Mouse (Mus musculus): ENCODE results near the gene Olfr522. TPM values are rescaled to one million over a fixed set of nuclear protein-coding genes. Genes with fewer than 3 reads are reported as not detected.

Olfr522 gene
- polyA plus RNA-seq, 1 experiment, result not detected

- peak; percentile 33 for TF ChIP-seq GATA1 (IDR thresholded peaks at IDR 0.05; ENCODE audit: low read length)
Observed at GRCm38 (mm10) chr7:140134033-140134432, 30.5 kb downstream of the Olfr522 start.

- TF ChIP-seq GATA1 (IDR thresholded peaks at IDR 0.05; ENCODE audit: low read length), result no peak
Observed at GRCm38 (mm10) chr7:140127911-140128310, 36.7 kb downstream of the Olfr522 start.

DNA sequence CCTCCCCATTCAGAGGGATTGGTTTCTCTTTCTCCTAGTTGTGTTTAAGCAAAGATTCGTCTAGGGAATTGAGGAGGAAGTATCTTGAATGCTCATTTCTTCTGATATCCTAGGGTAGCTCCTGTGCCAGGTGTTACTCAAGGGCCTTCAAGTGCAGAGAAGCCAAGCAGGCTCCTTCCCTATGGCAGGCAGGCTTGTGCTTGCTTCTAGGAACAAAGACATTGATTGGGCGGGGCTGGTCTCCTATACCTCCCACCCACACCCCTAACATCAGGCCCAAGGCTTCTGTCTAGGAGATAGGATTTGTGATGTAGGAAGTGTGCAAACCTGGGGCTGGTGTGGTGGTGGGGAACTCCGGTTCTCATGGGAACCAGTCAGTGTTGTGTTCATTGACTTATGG is 37.6 kb downstream of the Olfr522 start:
- no peak for TF ChIP-seq GATA1 (IDR thresholded peaks at IDR 0.05; ENCODE audit: low read length)

GRCm38 (mm10) chr7:140126022-140126350 is 38.6 kb downstream of the Olfr522 start:
- TF ChIP-seq GATA1 (IDR thresholded peaks at IDR 0.05; ENCODE audit: low read length), result no peak

- no peak for TF ChIP-seq GATA1 (IDR thresholded peaks at IDR 0.05; ENCODE audit: low read length)
Observed at GRCm38 (mm10) chr7:140125278-140126021, 39.1 kb downstream of the Olfr522 start.

GRCm38 (mm10) chr7:140124382-140124781 is 40.2 kb downstream of the Olfr522 start:
- TF ChIP-seq GATA1 (IDR thresholded peaks at IDR 0.05; ENCODE audit: low read length), result no peak

GRCm38 (mm10) chr7:140122765-140123164 is 41.8 kb downstream of the Olfr522 start:
- TF ChIP-seq GATA1 (IDR thresholded peaks at IDR 0.05; ENCODE audit: low read length), result no peak

GRCm38 (mm10) chr7:140121338-140121910 is 43.1 kb downstream of the Olfr522 start:
- TF ChIP-seq GATA1 (IDR thresholded peaks at IDR 0.05; ENCODE audit: low read length), result no peak

- no peak for TF ChIP-seq GATA1 (IDR thresholded peaks at IDR 0.05; ENCODE audit: low read length)
Observed at GRCm38 (mm10) chr7:140120484-140120883, 44.1 kb downstream of the Olfr522 start.

- TF ChIP-seq GATA1 (IDR thresholded peaks at IDR 0.05; ENCODE audit: low read length), result no peak
Observed at GRCm38 (mm10) chr7:140116329-140117054, 48.1 kb downstream of the Olfr522 start, which contains the start of gene Echs1. TSS of gene Echs1 (minus strand) at chr7:140116476.

DNA sequence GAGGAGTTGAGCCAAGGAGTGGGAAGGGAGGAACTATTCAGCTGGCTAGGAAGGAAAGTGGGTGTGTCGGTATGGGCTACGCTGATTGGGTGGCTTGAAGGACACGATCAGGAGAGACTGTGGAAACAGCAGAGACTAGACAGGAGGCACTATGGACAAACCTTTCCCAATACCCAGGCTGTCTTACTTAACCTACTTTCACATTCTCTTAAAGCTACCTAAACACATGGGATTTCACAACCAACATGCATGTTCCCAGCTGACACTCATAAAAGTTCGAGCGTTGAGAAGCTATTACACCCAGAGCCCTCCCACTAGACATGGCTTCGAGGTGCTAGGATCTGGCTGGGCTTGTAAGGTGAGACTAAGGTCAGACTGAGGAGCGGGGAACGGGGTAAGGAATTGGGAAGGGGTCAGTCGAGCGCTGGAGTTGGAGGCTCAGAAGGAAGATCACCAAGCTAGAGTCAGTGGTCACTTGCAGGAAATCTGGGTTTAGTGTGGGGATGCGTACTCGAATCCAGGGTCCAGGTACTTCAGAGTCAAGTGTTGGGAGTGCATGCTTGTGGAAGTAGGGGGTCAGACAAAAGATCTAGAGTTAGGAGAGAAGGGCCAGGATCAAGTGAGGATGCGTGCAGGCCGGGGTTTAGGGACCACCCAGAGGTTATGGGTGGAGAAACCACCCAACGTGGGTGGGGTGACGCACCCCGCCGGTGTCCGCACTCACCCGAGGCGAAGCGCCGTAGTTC is 48.8 kb downstream of the Olfr522 start, which contains the start of gene Paox:
Paox (plus strand) TSS at position 217 of the 746 bp plus-strand sequence.
- TF ChIP-seq GATA1 (IDR thresholded peaks at IDR 0.05; ENCODE audit: low read length), result no peak

DNA sequence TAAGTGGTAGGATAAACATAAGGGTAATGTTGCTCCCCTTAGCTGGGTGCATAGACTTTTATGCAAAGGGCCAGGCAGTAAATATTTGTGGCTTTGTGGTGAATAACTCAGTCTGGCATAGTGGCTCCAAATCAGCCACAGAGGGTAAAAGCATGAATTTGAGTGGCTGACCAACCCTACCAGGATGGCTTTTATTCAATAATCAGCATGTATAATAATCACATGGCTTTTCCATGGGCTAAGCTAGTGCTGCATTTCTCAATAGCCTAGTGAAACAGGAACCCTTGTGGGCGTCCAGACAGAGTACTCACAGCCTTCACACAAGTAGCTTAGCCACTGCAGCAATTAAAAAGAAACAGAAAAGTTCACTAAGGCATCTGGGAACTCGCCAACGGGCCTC is 52.6 kb downstream of the Olfr522 start:
- no peak for TF ChIP-seq GATA1 (IDR thresholded peaks at IDR 0.05; ENCODE audit: low read length)

Other genes with a start within 250 kb of the Olfr522 start
- gene Utf1, start 221.0 kb downstream of the Olfr522 start, polyA plus RNA-seq (2012), result not detected in 2 replicates
- not detected in 2 replicates for gene 6430531B16Rik, start 186.0 kb downstream of the Olfr522 start, polyA plus RNA-seq (2012)
- 0.03 and 0.04 TPM in 2 replicates for gene Adam8, start 172.2 kb downstream of the Olfr522 start, polyA plus RNA-seq (2012)
- gene Zfp511, start 128.4 kb downstream of the Olfr522 start, polyA plus RNA-seq (2012), result 22.3 and 25.3 TPM in 2 replicates
- 6.8 and 9.4 TPM in 2 replicates for gene Tubgcp2, start 128.1 kb downstream of the Olfr522 start, polyA plus RNA-seq (2012)
- not detected in 2 replicates for gene Msx3, start 115.7 kb downstream of the Olfr522 start, polyA plus RNA-seq (2012)
- not detected in 2 replicates for gene Caly, start 82.2 kb downstream of the Olfr522 start, polyA plus RNA-seq (2012)
- not detected in 2 replicates for gene Prap1, start 71.4 kb downstream of the Olfr522 start, polyA plus RNA-seq (2012)
- 0.23 TPM in 1 of 2 replicates, not detected in the other for gene Fuom, start 62.3 kb downstream of the Olfr522 start, polyA plus RNA-seq (2012)
- gene Paox, start 49.0 kb downstream of the Olfr522 start, polyA plus RNA-seq (2012), result 1.8 and 5.9 TPM in 2 replicates
- 3.0 and 10.6 TPM in 2 replicates for gene Echs1, start 48.3 kb downstream of the Olfr522 start, polyA plus RNA-seq (2012)
- gene Mtg1, start 27.2 kb downstream of the Olfr522 start, polyA plus RNA-seq (2012), result 10.4 and 13.4 TPM in 2 replicates
- not detected in 2 replicates for gene Sprn, start 9.9 kb downstream of the Olfr522 start, polyA plus RNA-seq (2012)
- gene Olfr523, start 8.5 kb upstream of the Olfr522 start, polyA plus RNA-seq (2012), result not detected in 2 replicates
- gene Olfr524, start 41.2 kb upstream of the Olfr522 start, polyA plus RNA-seq (2012), result not detected in 2 replicates
- not detected in 2 replicates for gene Cd163l1, start 53.5 kb upstream of the Olfr522 start, polyA plus RNA-seq (2012)
- not detected in 2 replicates for gene 5830411N06Rik, start 82.5 kb upstream of the Olfr522 start, polyA plus RNA-seq (2012)
- gene Olfr525, start 156.1 kb upstream of the Olfr522 start, polyA plus RNA-seq (2012), result not detected in 2 replicates
- not detected in 2 replicates for gene Olfr527, start 169.3 kb upstream of the Olfr522 start, polyA plus RNA-seq (2012)
- gene Olfr60, start 196.9 kb upstream of the Olfr522 start, polyA plus RNA-seq (2012), result not detected in 2 replicates
- gene Olfr530, start 211.6 kb upstream of the Olfr522 start, polyA plus RNA-seq (2012), result not detected in 2 replicates
- not detected in 2 replicates for gene Olfr531, start 238.2 kb upstream of the Olfr522 start, polyA plus RNA-seq (2012)